Mouse (Mus musculus): ENCODE results near the gene 4933425L06Rik. TPM values are rescaled to one million over a fixed set of nuclear protein-coding genes. Genes with fewer than 3 reads are reported as not detected.

4933425L06Rik gene
- not detected in 2 replicates for polyA plus RNA-seq (2012; ENCODE audit: insufficient read depth, low replicate concordance)

DNA sequence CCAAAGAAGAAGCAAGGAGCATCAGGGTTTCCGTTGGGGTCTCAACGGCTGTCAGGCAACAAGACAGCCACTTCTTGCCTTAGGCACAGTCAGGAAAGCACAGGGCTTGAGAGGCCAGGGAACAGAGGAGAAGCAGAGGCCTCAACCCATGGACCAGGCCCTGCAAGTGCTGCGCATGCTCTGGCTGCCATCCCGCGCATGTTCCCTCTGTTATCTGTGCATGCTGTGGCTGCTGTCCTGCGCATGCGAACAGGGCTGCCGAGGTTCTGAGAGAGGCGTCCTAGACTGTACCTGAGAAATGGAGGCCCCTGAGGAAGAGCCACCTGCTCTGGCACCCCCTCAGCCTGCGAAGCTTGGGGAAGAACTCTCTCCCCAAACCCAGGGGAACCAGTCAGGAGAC, at the start of gene 4933425L06Rik:
4933425L06Rik (plus strand) TSS at position 261 of the 400 bp plus-strand sequence.
- H3K4me3 ChIP-seq (replicated peaks): peak within 1 kb of the TSS; percentile 50
- peaks cover 14% of the 10 kb centered on the region for H3K4me1 ChIP-seq
- TF ChIP-seq FLI1 (IDR thresholded peaks at IDR 0.05; ENCODE audit: low read length): no peak
- TF ChIP-seq GATA1 (IDR thresholded peaks at IDR 0.05; ENCODE audit: borderline replicate concordance, low read length): no peak
- H3K9me3 ChIP-seq: no peaks in the 10 kb centered on the region
- H3K36me3 ChIP-seq (replicated peaks; ENCODE audit: low read length): no peaks in the 10 kb centered on the region
- no peaks in the 10 kb centered on the region for H3K27me3 ChIP-seq (replicated peaks)

DNA sequence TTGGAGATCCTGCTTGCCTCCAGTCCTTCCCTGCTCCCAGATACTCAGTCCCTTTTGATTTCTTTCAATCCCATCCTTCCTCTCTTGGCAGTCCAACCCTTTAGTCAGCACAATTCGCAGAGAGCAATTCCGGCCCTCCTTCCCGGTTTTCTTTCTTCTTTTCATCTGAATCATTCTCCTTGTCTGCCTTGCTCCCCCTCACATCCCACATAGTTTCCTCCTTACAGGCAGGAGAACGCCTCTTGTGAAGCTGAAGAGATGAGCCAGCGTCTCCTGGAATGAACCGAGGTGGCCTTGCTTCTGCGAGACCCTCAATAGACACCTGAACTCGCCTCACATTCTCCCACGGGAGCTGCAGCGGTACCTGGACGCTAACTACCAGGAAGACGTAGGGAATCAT, 44.1 kb upstream of the 4933425L06Rik start:
- no peak overlapping the region for H3K4me3 ChIP-seq (replicated peaks)
- peaks cover 6% of the 10 kb centered on the region for H3K27me3 ChIP-seq (replicated peaks)
- H3K36me3 ChIP-seq (replicated peaks; ENCODE audit: low read length): no peaks in the 10 kb centered on the region
- H3K4me1 ChIP-seq: no peaks in the 10 kb centered on the region
- TF ChIP-seq GATA1 (IDR thresholded peaks at IDR 0.05; ENCODE audit: borderline replicate concordance, low read length) (no peak), FLI1 (IDR thresholded peaks at IDR 0.05; ENCODE audit: low read length) (no peak)
- H3K9me3 ChIP-seq: no peaks in the 10 kb centered on the region

DNA sequence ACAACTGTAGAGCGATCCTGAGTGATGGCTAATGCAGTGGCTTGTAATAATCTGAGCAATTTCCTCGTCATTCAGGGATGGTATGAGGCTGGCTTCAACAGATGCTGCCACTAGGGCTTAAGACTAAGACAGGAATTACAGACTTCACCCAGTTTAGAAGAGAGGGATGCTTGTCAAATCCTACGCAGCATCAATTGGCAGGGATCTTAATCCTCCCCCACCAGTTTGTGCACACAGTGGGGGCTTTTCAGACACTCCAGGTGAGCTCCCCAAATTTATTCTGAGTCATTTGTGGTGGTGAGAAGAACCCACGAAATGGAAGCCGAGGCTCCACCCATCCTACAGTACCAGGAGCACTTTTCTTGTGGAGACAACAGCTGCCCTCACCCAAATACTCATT, 43.6 kb upstream of the 4933425L06Rik start:
- H3K27me3 ChIP-seq (replicated peaks): peaks cover 6% of the 10 kb centered on the region
- no peaks in the 10 kb centered on the region for H3K9me3 ChIP-seq
- no peaks in the 10 kb centered on the region for H3K4me1 ChIP-seq
- H3K4me3 ChIP-seq (replicated peaks): no peak overlapping the region
- TF ChIP-seq GATA1 (IDR thresholded peaks at IDR 0.05; ENCODE audit: borderline replicate concordance, low read length) (no peak), FLI1 (IDR thresholded peaks at IDR 0.05; ENCODE audit: low read length) (no peak)
- no peaks in the 10 kb centered on the region for H3K36me3 ChIP-seq (replicated peaks; ENCODE audit: low read length)

DNA sequence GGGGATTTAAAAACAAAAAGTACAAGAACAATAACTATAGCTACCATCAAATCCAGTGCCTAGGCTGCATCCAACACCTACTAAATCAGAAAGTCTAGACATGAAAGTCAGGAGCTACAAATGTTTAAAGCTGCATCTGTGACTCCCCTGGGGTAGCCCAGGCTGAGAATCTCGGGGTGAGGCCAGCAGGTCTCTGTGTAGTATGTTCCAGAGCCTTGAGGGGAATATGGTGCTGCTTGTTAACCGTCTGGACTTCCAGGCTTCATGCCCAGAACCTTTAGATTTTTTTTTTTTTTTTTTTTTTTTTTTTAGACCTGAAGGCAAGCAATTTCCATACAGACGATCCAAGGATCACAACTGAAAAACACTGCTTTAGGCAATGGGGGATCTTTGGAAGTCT, 38.0 kb upstream of the 4933425L06Rik start:
- no peak overlapping the region for H3K4me3 ChIP-seq (replicated peaks)

DNA sequence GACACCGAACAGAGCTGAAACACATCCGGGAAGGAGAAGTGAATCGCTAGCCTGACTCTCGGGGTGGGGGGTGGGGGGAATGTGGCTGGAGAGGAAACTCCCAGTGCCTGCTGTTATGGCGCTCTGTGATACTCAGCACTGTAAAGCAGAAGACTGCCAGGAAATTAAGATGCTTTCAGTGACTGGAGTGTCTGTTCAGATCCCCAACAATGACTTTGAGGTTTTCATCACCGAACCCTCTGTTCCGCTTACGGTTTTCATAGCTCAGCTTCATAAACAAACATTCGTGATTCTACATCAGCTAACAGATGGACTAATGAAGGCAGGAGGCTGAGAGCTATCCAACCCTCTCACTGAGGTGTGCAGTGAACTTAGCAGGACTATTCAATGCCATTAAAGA, 34.5 kb upstream of the 4933425L06Rik start:
- peak overlapping the region; percentile 76 for H3K4me3 ChIP-seq (replicated peaks)
- no peak for TF ChIP-seq FLI1 (IDR thresholded peaks at IDR 0.05; ENCODE audit: low read length)
- no peak for TF ChIP-seq GATA1 (IDR thresholded peaks at IDR 0.05; ENCODE audit: borderline replicate concordance, low read length)
- peaks cover 17% of the 10 kb centered on the region for H3K27me3 ChIP-seq (replicated peaks)
- H3K4me1 ChIP-seq: peaks cover 41% of the 10 kb centered on the region
- H3K9me3 ChIP-seq: no peaks in the 10 kb centered on the region
- no peaks in the 10 kb centered on the region for H3K36me3 ChIP-seq (replicated peaks; ENCODE audit: low read length)

More for the DNA sequence above, 38.0 kb upstream of the 4933425L06Rik start:
- Histone ChIP-seq H3K9me3 (no peaks in the 10 kb centered on the region), H3K27me3 (replicated peaks) (peaks cover 13% of the 10 kb centered on the region), H3K4me1 (peaks cover 21% of the 10 kb centered on the region), H3K36me3 (replicated peaks; ENCODE audit: low read length) (no peaks in the 10 kb centered on the region)
- no peak for TF ChIP-seq FLI1 (IDR thresholded peaks at IDR 0.05; ENCODE audit: low read length)
- TF ChIP-seq GATA1 (IDR thresholded peaks at IDR 0.05; ENCODE audit: borderline replicate concordance, low read length): no peak

DNA sequence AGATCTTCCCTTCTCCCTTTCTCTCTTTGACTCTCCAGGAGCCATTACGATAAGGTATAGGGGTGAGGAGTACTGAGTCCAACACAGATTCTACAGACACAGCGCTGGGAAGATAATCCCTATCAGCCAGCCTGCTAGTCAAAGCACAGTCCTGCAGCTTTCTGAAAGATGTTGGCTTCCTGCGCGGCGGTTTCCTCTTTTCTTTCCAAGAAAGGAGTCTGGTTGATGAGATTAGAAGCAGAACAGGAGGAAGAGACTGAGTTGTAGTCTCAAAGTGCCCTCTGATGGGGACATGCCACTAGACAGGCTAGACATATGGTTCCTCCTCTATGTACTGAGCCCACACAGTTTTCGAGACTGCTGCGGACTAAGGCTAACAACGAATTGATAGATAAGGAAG, 33.3 kb upstream of the 4933425L06Rik start:
- Histone ChIP-seq H3K9me3 (no peaks in the 10 kb centered on the region), H3K36me3 (replicated peaks; ENCODE audit: low read length) (no peaks in the 10 kb centered on the region), H3K27me3 (replicated peaks) (peaks cover 29% of the 10 kb centered on the region), H3K4me1 (peaks cover 45% of the 10 kb centered on the region), H3K4me3 (replicated peaks) (peak overlapping the region; percentile 72)
- TF ChIP-seq GATA1 (IDR thresholded peaks at IDR 0.05; ENCODE audit: borderline replicate concordance, low read length) (no peak), FLI1 (IDR thresholded peaks at IDR 0.05; ENCODE audit: low read length) (no peak)

DNA sequence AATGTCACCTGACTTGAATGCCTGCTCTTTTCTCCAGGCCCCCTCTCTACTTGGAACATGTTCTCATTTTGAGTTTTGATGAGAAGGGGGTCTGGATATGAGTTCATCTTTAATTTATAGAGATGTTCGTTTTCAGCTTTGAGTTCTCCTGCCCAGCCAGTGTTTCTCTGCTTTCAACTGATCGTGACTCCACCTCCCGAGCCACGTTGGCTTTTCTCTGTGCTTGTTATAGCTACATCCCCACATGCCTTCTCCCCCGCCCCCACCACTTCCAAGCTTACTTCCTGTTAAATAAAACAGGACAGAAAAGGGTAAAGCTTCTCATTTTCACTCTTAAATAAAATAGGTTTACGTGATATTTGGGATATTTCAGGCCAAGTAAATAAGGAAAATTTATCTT, 30.5 kb upstream of the 4933425L06Rik start:
- Histone ChIP-seq H3K27me3 (replicated peaks) (peaks cover 40% of the 10 kb centered on the region), H3K4me1 (peaks cover 68% of the 10 kb centered on the region), H3K9me3 (no peaks in the 10 kb centered on the region), H3K36me3 (replicated peaks; ENCODE audit: low read length) (no peaks in the 10 kb centered on the region), H3K4me3 (replicated peaks) (no peak overlapping the region)
- TF ChIP-seq GATA1 (IDR thresholded peaks at IDR 0.05; ENCODE audit: borderline replicate concordance, low read length) (no peak), FLI1 (IDR thresholded peaks at IDR 0.05; ENCODE audit: low read length) (no peak)

DNA sequence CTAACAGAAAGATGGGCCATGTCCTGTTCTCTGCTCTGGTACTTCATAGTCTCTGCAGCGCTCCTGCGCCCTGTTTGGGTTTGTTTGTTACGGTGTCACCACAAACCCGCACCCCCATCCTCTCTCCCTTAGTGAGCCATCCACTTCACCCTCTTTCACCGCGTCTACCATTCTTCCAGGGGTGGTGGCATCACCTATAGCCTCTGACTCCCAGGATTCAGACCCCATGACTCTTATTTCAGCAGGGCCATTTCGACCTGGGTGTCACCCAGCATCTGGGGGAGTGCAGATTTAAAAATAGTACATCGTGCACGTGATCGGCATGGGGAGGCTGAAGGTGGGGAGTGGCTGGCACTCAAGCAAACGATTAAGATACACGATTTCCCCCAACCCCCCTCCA, 28.3 kb upstream of the 4933425L06Rik start:
- Histone ChIP-seq H3K27me3 (replicated peaks) (peaks cover 33% of the 10 kb centered on the region), H3K9me3 (no peaks in the 10 kb centered on the region), H3K36me3 (replicated peaks; ENCODE audit: low read length) (no peaks in the 10 kb centered on the region), H3K4me3 (replicated peaks) (peak overlapping the region; percentile 96), H3K4me1 (peaks cover 50% of the 10 kb centered on the region)
- TF ChIP-seq GATA1 (IDR thresholded peaks at IDR 0.05; ENCODE audit: borderline replicate concordance, low read length): no peak
- TF ChIP-seq FLI1 (IDR thresholded peaks at IDR 0.05; ENCODE audit: low read length): no peak

DNA sequence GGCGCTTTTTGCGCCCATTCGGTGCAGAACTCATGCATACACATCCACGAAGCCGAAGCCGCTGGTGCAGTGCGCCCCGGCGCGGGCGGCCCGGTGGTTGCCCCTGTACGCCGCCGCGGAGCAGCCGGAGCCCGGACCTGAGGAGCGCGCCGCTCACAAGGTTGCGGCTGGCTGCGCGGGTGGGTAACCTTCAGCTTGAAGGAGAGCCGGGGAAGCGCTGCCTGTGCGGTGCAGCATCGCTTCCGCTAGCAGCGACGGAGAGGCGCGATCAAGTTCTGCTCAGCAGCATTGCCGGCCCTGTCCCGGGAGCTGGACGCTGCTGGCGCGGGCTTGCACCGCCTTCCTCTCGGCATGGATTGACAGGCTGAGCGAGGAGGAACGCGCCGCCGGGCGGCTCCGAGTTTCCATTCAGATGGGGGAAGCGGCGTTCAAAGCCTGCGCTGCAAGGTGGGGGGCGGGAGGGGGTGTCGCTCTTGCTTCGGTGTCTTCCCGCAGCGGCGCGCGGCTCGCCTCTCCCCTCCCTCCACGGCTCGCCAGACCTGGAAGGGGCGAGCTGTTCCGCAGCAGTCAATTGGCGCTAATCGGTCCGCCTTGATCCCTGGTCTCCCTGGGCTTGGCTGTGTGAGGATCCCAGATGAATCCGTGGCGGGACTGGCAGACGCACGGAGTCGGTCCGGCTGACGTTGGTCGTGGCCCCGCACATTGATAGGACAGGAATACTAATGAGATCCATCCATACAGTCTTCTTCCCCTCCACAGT, 27.6 kb upstream of the 4933425L06Rik start, which contains the start of gene Rgs7bp:
Rgs7bp (minus strand) TSS at position 750 of the 760 bp plus-strand sequence.
- TF ChIP-seq FLI1 (IDR thresholded peaks at IDR 0.05; ENCODE audit: low read length): no peak
- TF ChIP-seq GATA1 (IDR thresholded peaks at IDR 0.05; ENCODE audit: borderline replicate concordance, low read length): no peak
- H3K27me3 ChIP-seq (replicated peaks): peaks cover 33% of the 10 kb centered on the region
- peak within 1 kb of the TSS; percentile 96 for H3K4me3 ChIP-seq (replicated peaks)
- H3K9me3 ChIP-seq: no peaks in the 10 kb centered on the region
- peaks cover 43% of the 10 kb centered on the region for H3K4me1 ChIP-seq
- H3K36me3 ChIP-seq (replicated peaks; ENCODE audit: low read length): no peaks in the 10 kb centered on the region

DNA sequence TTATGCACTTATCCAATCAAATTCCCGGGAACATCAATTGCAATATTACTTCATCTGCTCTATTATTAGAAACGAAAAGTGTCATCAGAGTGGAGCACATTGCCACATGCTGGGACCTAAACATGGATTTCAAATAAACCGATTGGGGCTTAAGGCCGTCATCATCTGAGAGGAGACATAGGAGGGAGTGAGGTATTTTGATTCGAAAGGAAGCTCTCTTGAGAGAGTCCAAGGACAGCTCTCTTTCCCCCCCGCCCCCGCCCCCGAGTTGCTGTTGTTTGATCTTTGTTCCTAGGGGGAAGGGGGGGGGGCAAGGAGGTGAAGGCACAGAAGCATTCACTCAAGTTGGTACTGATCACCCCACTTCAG, 27.0 kb upstream of the 4933425L06Rik start:
- TF ChIP-seq GATA1 (IDR thresholded peaks at IDR 0.05; ENCODE audit: borderline replicate concordance, low read length) (no peak), FLI1 (IDR thresholded peaks at IDR 0.05; ENCODE audit: low read length) (no peak)
- Histone ChIP-seq H3K4me1 (peaks cover 37% of the 10 kb centered on the region), H3K4me3 (replicated peaks) (peak overlapping the region; percentile 96), H3K27me3 (replicated peaks) (peaks cover 33% of the 10 kb centered on the region), H3K9me3 (no peaks in the 10 kb centered on the region), H3K36me3 (replicated peaks; ENCODE audit: low read length) (no peaks in the 10 kb centered on the region)
